Mouse (Mus musculus): ENCODE results near the gene Slc16a4. TPM values are rescaled to one million over a fixed set of nuclear protein-coding genes. Genes with fewer than 3 reads are reported as not detected.

Gene Slc16a4
- total and polyA plus RNA-seq, 2 experiments from 2014 or later: 2.3 to 2.9 TPM

DNA sequence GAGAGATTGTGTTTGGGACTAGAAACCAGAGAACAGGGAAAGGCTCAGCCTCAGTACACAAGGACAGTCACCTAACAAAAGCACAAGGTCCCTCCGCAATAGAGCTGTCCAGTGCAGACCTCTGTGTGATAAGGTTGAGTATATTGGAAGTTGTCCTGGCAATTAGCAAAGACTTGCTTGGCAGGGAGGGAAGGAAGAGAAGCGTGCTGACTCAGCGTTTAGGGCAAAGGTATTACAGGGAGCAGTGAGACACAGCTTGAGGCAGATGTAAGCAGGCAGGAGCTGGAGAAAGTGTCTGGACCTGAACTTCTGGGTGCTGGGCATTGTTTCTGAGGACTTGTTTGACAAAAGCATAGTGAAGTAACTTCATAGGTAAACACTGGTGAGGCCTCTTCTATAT lies 35.0 kb upstream of the Slc16a4 start:
- H3K27ac ChIP-seq: no peak overlapping the region
- 87% methylated on average over 3 of the region's 3 CpGs for WGBS

DNA sequence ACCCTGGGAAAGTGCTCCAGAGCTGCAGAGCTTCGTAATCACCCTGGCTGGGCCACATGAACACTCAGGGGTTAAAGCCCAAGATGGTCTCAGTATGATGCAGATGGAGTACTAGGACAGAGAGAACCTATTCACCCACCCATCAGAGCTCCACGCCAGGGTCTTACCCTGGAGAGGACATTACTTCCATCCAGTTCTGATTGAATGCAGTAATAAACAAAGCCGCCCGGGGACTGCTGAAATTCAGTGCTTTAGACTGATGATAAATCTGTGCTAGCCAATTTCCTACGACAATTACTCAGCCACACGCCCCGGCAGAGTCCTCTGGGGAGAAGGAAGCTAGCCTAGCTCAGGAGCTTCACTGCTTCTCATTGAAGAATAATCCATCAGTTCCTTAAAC lies 34.3 kb upstream of the Slc16a4 start:
- 48% methylated on average over 7 of the region's 7 CpGs for WGBS
- Histone ChIP-seq H3K4me2 (ENCODE audit: low read depth, low read length) (no peak overlapping the region), H3K27me3 (ENCODE audit: insufficient read depth, low read length) (no peaks in the 10 kb centered on the region), H3K36me3 (ENCODE audit: insufficient read depth, low read length) (no peaks in the 10 kb centered on the region), H3K4me1 (ENCODE audit: insufficient read depth, low read length) (0 out of 2 replicates have a peak, but pooled peaks cover 4% of the 10 kb centered on the region), H3K9me3 (ENCODE audit: low read length) (no peaks in the 10 kb centered on the region), H3K9ac (replicated peaks; ENCODE audit: low read length) (no peak overlapping the region), H3K4me3 (ENCODE audit: low read length) (no peak overlapping the region), H3K27ac (no peak overlapping the region)
- no peak for TF ChIP-seq CTCF (IDR thresholded peaks at IDR 0.05; ENCODE audit: low read depth)
- peak; percentile 40 for DNase-seq (ENCODE audit: low spot score)
- no peak for ATAC-seq

More for the DNA sequence above, 35.0 kb upstream of the Slc16a4 start:
- Histone ChIP-seq H3K9ac (replicated peaks; ENCODE audit: low read length) (no peak overlapping the region), H3K4me1 (ENCODE audit: insufficient read depth, low read length) (0 out of 2 replicates have a peak, but pooled peaks cover 4% of the 10 kb centered on the region), H3K9me3 (ENCODE audit: low read length) (no peaks in the 10 kb centered on the region), H3K4me3 (ENCODE audit: low read length) (no peak overlapping the region), H3K4me2 (ENCODE audit: low read depth, low read length) (no peak overlapping the region), H3K36me3 (ENCODE audit: insufficient read depth, low read length) (no peaks in the 10 kb centered on the region), H3K27me3 (ENCODE audit: insufficient read depth, low read length) (no peaks in the 10 kb centered on the region)
- ATAC-seq (no peak), DNase-seq (ENCODE audit: low spot score) (no peak)
- no peak for TF ChIP-seq CTCF (IDR thresholded peaks at IDR 0.05; ENCODE audit: low read depth)

DNA sequence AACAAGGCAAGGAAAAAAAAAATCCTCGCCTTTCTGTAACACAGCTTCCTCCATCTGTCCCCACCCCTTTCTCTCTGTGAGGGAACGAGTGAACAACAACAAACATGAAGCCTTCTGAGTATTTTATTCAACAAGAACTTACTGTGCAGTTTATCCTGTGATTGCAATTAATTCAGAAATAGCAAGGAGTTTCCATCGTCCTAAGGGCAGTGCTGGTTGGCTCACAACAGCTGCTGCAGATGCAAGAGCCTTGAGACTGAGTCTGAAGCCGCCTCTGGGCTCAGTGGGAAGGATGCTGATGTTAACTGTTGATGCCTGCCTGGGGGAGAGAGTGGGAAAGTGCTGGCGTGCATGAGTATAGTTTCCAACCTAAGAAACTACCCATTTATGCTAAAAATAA lies 33.1 kb upstream of the Slc16a4 start:
- 0 out of 2 replicates have a peak, but pooled peaks cover 4% of the 10 kb centered on the region for H3K4me1 ChIP-seq (ENCODE audit: insufficient read depth, low read length)
- H3K36me3 ChIP-seq (ENCODE audit: insufficient read depth, low read length): no peaks in the 10 kb centered on the region
- H3K27ac ChIP-seq: no peak overlapping the region
- no peak for TF ChIP-seq CTCF (IDR thresholded peaks at IDR 0.05; ENCODE audit: low read depth)
- no peaks in the 10 kb centered on the region for H3K27me3 ChIP-seq (ENCODE audit: insufficient read depth, low read length)
- ATAC-seq (no peak), DNase-seq (ENCODE audit: low spot score) (no peak)
- H3K4me3 ChIP-seq (ENCODE audit: low read length): no peak overlapping the region
- H3K4me2 ChIP-seq (ENCODE audit: low read depth, low read length): no peak overlapping the region
- no peak overlapping the region for H3K9ac ChIP-seq (replicated peaks; ENCODE audit: low read length)
- H3K9me3 ChIP-seq (ENCODE audit: low read length): no peaks in the 10 kb centered on the region
- whole genome bisulfite sequencing: 46% methylated on average over 5 of the region's 5 CpGs

DNA sequence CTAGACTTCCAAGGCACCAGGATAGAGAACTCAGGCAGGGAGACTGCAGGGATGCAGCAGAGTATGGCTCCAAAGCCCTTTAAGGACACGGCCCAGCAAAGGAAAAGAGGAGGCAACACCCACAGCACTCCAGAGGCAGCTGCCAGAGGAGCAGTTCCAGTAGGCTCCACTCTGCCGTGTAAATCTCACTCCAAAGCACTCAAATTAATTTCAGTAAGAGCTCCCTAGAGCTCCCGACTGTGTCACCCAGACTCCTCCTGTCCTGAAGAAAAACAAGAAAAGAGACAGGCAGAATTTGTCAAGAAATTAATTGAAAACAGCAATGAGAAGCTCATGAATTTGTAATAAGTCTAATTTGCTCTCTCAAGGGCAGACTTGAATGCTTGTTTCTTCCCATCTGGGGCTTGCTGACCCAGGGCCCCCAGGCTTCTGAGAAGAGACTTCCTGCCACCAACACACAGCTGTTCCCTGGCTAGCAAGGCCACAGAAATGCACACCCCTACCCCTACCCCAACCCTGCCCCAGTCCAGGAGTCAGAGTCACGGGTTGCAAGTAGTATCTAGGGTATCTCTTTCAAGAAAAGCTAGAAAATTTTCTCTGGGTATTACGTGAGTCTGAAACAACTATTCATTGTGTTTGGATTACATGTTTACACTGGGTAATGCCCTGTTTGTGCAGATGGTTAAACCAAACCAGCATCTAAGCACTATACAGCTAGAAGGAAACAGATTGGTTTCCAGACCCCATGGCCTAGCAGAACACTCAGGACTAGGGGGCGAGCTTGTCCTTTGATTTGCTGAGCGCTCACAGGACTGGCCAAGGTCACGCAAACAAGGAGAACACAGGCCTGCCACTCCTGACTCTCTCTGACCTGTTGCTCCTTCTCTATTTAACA lies 29.8 kb upstream of the Slc16a4 start:
- no peaks in the 10 kb centered on the region for H3K9me3 ChIP-seq (ENCODE audit: low read length)
- no peak overlapping the region for H3K9ac ChIP-seq (replicated peaks; ENCODE audit: low read length)
- WGBS: 49% methylated on average over 8 of the region's 8 CpGs
- DNase-seq (ENCODE audit: low spot score) (peak; percentile 9), ATAC-seq (peak; percentile 46; the same call in 1 of the 2 replicates)
- no peak overlapping the region for H3K4me2 ChIP-seq (ENCODE audit: low read depth, low read length)
- H3K27me3 ChIP-seq (ENCODE audit: insufficient read depth, low read length): no peaks in the 10 kb centered on the region
- TF ChIP-seq CTCF (IDR thresholded peaks at IDR 0.05; ENCODE audit: low read depth): no peak
- no peaks in the 10 kb centered on the region for H3K36me3 ChIP-seq (ENCODE audit: insufficient read depth, low read length)
- peak overlapping the region; percentile 23; the same call in 1 of the 2 replicates for H3K27ac ChIP-seq
- no peak overlapping the region for H3K4me3 ChIP-seq (ENCODE audit: low read length)
- H3K4me1 ChIP-seq (ENCODE audit: insufficient read depth, low read length): 0 out of 2 replicates have a peak, but pooled peaks cover 4% of the 10 kb centered on the region

DNA sequence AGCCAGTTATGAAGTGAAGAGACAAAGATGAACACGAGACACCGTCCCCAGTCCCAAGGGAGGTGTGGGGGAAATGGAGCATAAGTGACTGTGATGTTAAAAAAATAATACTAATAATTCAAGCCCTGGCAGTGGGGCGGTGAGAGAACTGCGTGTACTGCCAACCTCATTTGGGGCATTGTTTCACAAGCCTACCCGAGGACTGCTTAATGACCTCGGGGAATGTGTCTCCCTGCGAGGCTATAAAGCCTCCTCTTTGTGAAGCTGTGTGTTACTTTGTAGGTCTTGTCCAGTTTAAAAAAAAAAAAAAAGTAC lies 29.2 kb upstream of the Slc16a4 start:
- DNase-seq (ENCODE audit: low spot score) (peak; percentile 10), ATAC-seq (no peak)
- 0 out of 2 replicates have a peak, but pooled peaks cover 4% of the 10 kb centered on the region for H3K4me1 ChIP-seq (ENCODE audit: insufficient read depth, low read length)
- WGBS: 27% methylated on average over 7 of the region's 7 CpGs
- no peaks in the 10 kb centered on the region for H3K36me3 ChIP-seq (ENCODE audit: insufficient read depth, low read length)
- H3K27ac ChIP-seq: no peak overlapping the region
- TF ChIP-seq CTCF (IDR thresholded peaks at IDR 0.05; ENCODE audit: low read depth): no peak
- H3K9ac ChIP-seq (replicated peaks; ENCODE audit: low read length): no peak overlapping the region
- H3K9me3 ChIP-seq (ENCODE audit: low read length): no peaks in the 10 kb centered on the region
- no peaks in the 10 kb centered on the region for H3K27me3 ChIP-seq (ENCODE audit: insufficient read depth, low read length)
- no peak overlapping the region for H3K4me2 ChIP-seq (ENCODE audit: low read depth, low read length)
- H3K4me3 ChIP-seq (ENCODE audit: low read length): no peak overlapping the region

DNA sequence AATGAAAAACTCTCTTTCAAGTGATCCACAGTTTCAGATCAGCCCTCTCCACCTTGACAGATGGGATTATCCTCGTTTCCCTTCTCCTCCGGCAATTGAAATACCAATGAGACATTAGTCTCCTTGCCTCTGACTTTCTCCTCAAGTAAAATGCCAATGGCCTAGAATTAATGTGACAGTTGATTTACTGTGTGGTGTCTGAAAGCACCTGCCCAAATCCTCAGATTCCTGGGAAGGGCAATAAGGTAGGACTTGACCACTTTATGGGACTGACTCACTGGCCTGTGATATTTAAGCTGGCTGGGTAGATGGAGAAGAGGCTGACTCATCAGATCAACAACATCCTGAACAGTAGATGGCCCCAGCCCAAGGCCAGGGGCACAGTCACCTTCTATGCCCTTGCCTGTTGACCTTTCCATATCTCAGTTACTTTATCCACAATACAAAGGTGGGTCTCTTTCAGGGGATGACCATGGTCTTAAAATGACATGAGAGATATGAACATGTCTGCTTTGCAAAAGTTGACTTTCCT lies 24.1 kb upstream of the Slc16a4 start:
- no peaks in the 10 kb centered on the region for H3K4me1 ChIP-seq (ENCODE audit: insufficient read depth, low read length)
- H3K27ac ChIP-seq: no peak overlapping the region
- H3K9me3 ChIP-seq (ENCODE audit: low read length): no peaks in the 10 kb centered on the region
- H3K36me3 ChIP-seq (ENCODE audit: insufficient read depth, low read length): no peaks in the 10 kb centered on the region
- no peak for TF ChIP-seq CTCF (IDR thresholded peaks at IDR 0.05; ENCODE audit: low read depth)
- no peak overlapping the region for H3K4me2 ChIP-seq (ENCODE audit: low read depth, low read length)
- WGBS: 72% methylated on average over 2 of the region's 2 CpGs
- no peak overlapping the region for H3K4me3 ChIP-seq (ENCODE audit: low read length)
- DNase-seq (ENCODE audit: low spot score): no peak
- no peaks in the 10 kb centered on the region for H3K27me3 ChIP-seq (ENCODE audit: insufficient read depth, low read length)
- H3K9ac ChIP-seq (replicated peaks; ENCODE audit: low read length): no peak overlapping the region
- ATAC-seq: no peak

DNA sequence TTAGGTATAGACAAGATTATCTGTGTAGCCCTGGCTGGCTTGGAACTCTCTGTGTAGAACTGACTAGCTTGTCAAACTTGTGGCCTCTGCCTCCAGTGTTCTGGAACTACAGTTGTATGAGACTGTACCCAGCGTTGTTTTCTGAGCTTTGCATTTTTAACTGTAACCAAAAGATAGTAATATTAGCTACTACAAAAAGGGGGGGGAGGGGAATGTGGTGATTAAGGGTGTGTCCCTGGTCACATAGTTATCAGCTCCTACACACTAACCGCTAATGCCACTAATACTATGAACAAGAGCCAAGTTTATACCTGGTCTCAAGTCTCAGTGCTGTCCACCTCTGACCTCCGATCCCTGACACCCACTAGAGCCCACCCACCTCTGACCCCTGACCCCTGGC lies 18.6 kb upstream of the Slc16a4 start:
- H3K27me3 ChIP-seq (ENCODE audit: insufficient read depth, low read length): no peaks in the 10 kb centered on the region
- H3K4me1 ChIP-seq (ENCODE audit: insufficient read depth, low read length): no peaks in the 10 kb centered on the region
- H3K9ac ChIP-seq (replicated peaks; ENCODE audit: low read length): no peak overlapping the region
- WGBS: 91% methylated on average over 3 of the region's 3 CpGs
- no peaks in the 10 kb centered on the region for H3K36me3 ChIP-seq (ENCODE audit: insufficient read depth, low read length)
- no peak overlapping the region for H3K4me3 ChIP-seq (ENCODE audit: low read length)
- no peaks in the 10 kb centered on the region for H3K9me3 ChIP-seq (ENCODE audit: low read length)
- no peak overlapping the region for H3K4me2 ChIP-seq (ENCODE audit: low read depth, low read length)
- ATAC-seq: no peak
- TF ChIP-seq CTCF (IDR thresholded peaks at IDR 0.05; ENCODE audit: low read depth): no peak
- no peak overlapping the region for H3K27ac ChIP-seq
- DNase-seq (ENCODE audit: low spot score): no peak

Data from hindbrain, postnatal 0 days (tissue).